Mouse (Mus musculus): Measurements from ENCODE around the gene Cxcr5. TPM values are rescaled to one million over a fixed set of nuclear protein-coding genes. Genes with fewer than 3 reads are reported as not detected.
A peak's percentile ranks its signal among the peaks of the same experiment; 100 is the strongest.

Gene Cxcr5
- polyA plus RNA-seq, 1 experiment, result not detected

GRCm38 (mm10) chr9:44602766-44603165, 41.1 kb upstream of the Cxcr5 start:
- WGBS, result 65% methylated on average over 6 of the region's 6 CpGs
- 0 out of 2 replicates have a peak overlapping the region, but pooled peaks have one; percentile 7 for H3K27ac ChIP-seq (ENCODE audit: insufficient read depth, low read depth, low read length)
- peaks cover 13% of the 10 kb centered on the region for H3K4me1 ChIP-seq (ENCODE audit: control insufficient read depth, insufficient read depth, low read length)
- no peak overlapping the region for H3K4me3 ChIP-seq (ENCODE audit: insufficient read depth, low read depth, low read length)
- no peak for TF ChIP-seq POLR2A (IDR thresholded peaks at IDR 0.05; ENCODE audit: insufficient read depth, low read depth, low read length)
- TF ChIP-seq CTCF (IDR thresholded peaks at IDR 0.05; ENCODE audit: insufficient read depth, low read depth, low read length), result no peak

DNA sequence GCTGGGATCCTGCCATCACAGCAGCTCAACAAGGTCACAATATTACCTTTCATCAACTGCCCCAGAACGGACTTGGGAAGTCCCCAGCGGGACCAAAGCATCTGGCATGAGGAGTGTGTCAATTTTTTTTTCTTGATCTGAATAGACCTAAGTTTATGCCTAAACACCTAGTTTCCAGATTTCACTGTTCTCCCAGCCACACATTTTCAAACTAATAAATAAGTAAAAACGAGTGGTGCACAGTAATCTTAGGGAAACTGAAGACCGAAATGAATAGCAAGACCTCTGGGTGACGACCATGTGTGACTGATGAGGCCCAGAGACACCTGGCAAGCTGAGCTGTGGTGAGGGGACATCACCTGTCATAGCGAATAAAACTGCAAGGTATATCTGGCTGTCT, 39.1 kb upstream of the Cxcr5 start:
- H3K27ac ChIP-seq (ENCODE audit: insufficient read depth, low read depth, low read length), result no peak overlapping the region
- WGBS, result 84% methylated on average over 6 of the region's 6 CpGs
- TF ChIP-seq CTCF (IDR thresholded peaks at IDR 0.05; ENCODE audit: insufficient read depth, low read depth, low read length) (no peak), POLR2A (IDR thresholded peaks at IDR 0.05; ENCODE audit: insufficient read depth, low read depth, low read length) (no peak)
- no peak overlapping the region for H3K4me3 ChIP-seq (ENCODE audit: insufficient read depth, low read depth, low read length)
- peaks cover 10% of the 10 kb centered on the region for H3K4me1 ChIP-seq (ENCODE audit: control insufficient read depth, insufficient read depth, low read length)

- 27% methylated on average over 6 of the region's 6 CpGs for WGBS
- Histone ChIP-seq H3K4me3 (ENCODE audit: insufficient read depth, low read depth, low read length) (no peak overlapping the region), H3K27ac (ENCODE audit: insufficient read depth, low read depth, low read length) (no peak overlapping the region), H3K4me1 (ENCODE audit: control insufficient read depth, insufficient read depth, low read length) (peaks cover 10% of the 10 kb centered on the region)
- TF ChIP-seq CTCF (IDR thresholded peaks at IDR 0.05; ENCODE audit: insufficient read depth, low read depth, low read length) (no peak), POLR2A (IDR thresholded peaks at IDR 0.05; ENCODE audit: insufficient read depth, low read depth, low read length) (no peak)
Measured at GRCm38 (mm10) chr9:44599616-44600015, 37.9 kb upstream of the Cxcr5 start.

GRCm38 (mm10) chr9:44598899-44599495, 37.3 kb upstream of the Cxcr5 start:
- Histone ChIP-seq H3K27ac (ENCODE audit: insufficient read depth, low read depth, low read length) (no peak overlapping the region), H3K4me3 (ENCODE audit: insufficient read depth, low read depth, low read length) (no peak overlapping the region), H3K4me1 (ENCODE audit: control insufficient read depth, insufficient read depth, low read length) (peaks cover 10% of the 10 kb centered on the region)
- WGBS, result 9% methylated on average over 18 of the region's 18 CpGs
- TF ChIP-seq CTCF (IDR thresholded peaks at IDR 0.05; ENCODE audit: insufficient read depth, low read depth, low read length) (no peak), POLR2A (IDR thresholded peaks at IDR 0.05; ENCODE audit: insufficient read depth, low read depth, low read length) (no peak)

DNA sequence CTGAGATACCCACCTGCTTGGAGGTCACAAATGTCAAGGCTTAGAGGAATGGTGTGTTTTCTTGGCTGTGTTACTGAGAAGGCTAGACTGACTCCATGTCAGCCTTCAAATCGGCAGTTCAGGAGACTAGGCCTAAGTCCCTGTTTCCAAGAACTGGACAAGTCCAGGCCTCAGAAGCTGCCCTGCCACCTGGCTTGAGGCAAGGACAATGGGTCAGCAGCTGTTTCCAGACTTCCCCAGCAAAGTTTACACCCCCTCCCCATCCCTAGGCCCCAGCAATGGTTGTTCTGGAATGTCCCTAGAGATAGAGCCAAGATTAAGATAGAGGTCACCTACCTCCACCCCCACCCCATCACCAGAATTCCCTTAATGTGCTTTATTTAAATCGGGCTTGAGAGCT, 36.1 kb upstream of the Cxcr5 start:
- Histone ChIP-seq H3K27ac (ENCODE audit: insufficient read depth, low read depth, low read length) (no peak overlapping the region), H3K4me3 (ENCODE audit: insufficient read depth, low read depth, low read length) (no peak overlapping the region), H3K4me1 (ENCODE audit: control insufficient read depth, insufficient read depth, low read length) (peaks cover 10% of the 10 kb centered on the region)
- WGBS, result 95% methylated on average over 2 of the region's 2 CpGs
- TF ChIP-seq CTCF (IDR thresholded peaks at IDR 0.05; ENCODE audit: insufficient read depth, low read depth, low read length) (no peak), POLR2A (IDR thresholded peaks at IDR 0.05; ENCODE audit: insufficient read depth, low read depth, low read length) (no peak)

DNA sequence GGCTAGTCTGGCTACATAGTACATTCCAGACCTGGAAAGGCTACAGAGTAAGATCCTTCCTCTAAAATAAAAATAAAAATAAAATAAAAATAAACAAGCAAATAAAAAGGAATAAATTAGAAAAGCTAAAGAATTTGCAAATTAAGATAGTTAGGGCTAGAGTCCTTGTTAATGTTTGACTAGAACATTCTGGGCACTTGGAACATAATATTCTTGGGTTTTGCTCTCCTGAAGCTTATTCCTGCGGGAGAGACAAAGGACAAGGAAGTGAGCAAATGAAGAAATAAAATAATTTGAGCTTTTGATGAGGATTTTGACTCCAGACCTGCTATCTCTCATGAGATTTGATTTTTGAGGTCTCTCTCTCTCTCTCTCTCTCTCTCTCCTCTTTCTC, 33.9 kb upstream of the Cxcr5 start:
- no peak overlapping the region for H3K27ac ChIP-seq (ENCODE audit: insufficient read depth, low read depth, low read length)
- no peak overlapping the region for H3K4me3 ChIP-seq (ENCODE audit: insufficient read depth, low read depth, low read length)
- peaks cover 10% of the 10 kb centered on the region for H3K4me1 ChIP-seq (ENCODE audit: control insufficient read depth, insufficient read depth, low read length)
- TF ChIP-seq POLR2A (IDR thresholded peaks at IDR 0.05; ENCODE audit: insufficient read depth, low read depth, low read length), result no peak
- no peak for TF ChIP-seq CTCF (IDR thresholded peaks at IDR 0.05; ENCODE audit: insufficient read depth, low read depth, low read length)
- 97% methylated on average over 1 of the region's 1 CpGs for WGBS

DNA sequence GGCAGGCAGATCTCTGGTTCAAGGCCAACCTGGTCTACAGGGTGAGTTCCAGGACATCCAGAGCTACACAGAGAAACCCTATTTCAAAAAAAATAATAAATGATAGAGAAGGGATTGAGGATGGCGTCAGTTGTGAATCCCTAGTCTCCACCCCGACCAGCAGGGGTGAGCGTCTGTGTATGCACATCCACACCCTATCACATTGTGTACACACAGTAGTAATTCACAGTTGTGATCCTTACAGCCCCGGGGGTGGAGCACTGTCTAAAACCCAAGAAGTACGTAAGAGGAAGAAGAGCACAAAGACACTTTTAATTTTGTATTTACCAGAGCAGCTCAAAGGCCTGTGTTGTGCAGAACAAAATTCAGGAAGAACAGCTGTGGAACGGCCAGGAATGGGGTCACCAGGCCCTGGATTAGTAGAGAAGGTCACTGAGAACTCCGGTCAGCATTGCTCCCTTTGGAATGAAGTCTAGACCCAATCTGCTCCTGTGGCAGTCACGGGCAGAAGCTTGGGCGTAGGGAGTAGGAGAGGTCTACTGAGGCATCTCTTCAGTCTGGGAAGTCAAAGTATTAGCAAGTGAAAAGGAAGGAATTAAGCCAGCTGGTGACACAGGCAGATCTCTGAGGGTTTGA, 33.3 kb upstream of the Cxcr5 start:
- Histone ChIP-seq H3K27ac (ENCODE audit: insufficient read depth, low read depth, low read length) (no peak overlapping the region), H3K4me3 (ENCODE audit: insufficient read depth, low read depth, low read length) (no peak overlapping the region), H3K4me1 (ENCODE audit: control insufficient read depth, insufficient read depth, low read length) (peaks cover 8% of the 10 kb centered on the region)
- TF ChIP-seq CTCF (IDR thresholded peaks at IDR 0.05; ENCODE audit: insufficient read depth, low read depth, low read length) (no peak), POLR2A (IDR thresholded peaks at IDR 0.05; ENCODE audit: insufficient read depth, low read depth, low read length) (no peak)
- 75% methylated on average over 9 of the region's 9 CpGs for whole genome bisulfite sequencing

GRCm38 (mm10) chr9:44593886-44594285, 32.2 kb upstream of the Cxcr5 start:
- H3K4me1 ChIP-seq (ENCODE audit: control insufficient read depth, insufficient read depth, low read length), result peaks cover 2% of the 10 kb centered on the region
- TF ChIP-seq POLR2A (IDR thresholded peaks at IDR 0.05; ENCODE audit: insufficient read depth, low read depth, low read length) (no peak), CTCF (IDR thresholded peaks at IDR 0.05; ENCODE audit: insufficient read depth, low read depth, low read length) (no peak)
- H3K27ac ChIP-seq (ENCODE audit: insufficient read depth, low read depth, low read length), result no peak overlapping the region
- H3K4me3 ChIP-seq (ENCODE audit: insufficient read depth, low read depth, low read length), result no peak overlapping the region
- 78% methylated on average over 4 of the region's 4 CpGs for WGBS

DNA sequence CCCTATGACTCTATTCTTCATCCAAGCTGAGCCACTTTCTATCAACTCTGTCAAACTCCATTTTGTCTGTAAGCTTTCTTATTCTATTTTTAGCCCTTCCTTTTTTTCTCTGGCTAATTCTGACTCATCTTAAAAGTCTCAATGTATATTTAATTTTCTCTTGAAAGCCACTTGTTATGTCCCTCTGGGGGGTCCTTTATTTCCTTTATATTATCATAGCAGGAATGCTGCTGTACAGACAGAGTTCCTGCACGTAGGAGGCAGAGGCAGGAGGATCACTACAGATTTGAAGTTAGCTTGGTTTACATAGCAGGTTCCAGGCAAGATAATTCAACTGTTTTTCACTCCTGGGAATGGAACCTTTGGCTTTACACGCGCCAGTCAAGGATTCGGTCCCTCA, 31.5 kb upstream of the Cxcr5 start:
- Histone ChIP-seq H3K4me1 (ENCODE audit: control insufficient read depth, insufficient read depth, low read length) (no peaks in the 10 kb centered on the region), H3K27ac (ENCODE audit: insufficient read depth, low read depth, low read length) (no peak overlapping the region), H3K4me3 (ENCODE audit: insufficient read depth, low read depth, low read length) (no peak overlapping the region)
- no peak for TF ChIP-seq POLR2A (IDR thresholded peaks at IDR 0.05; ENCODE audit: insufficient read depth, low read depth, low read length)
- no peak for TF ChIP-seq CTCF (IDR thresholded peaks at IDR 0.05; ENCODE audit: insufficient read depth, low read depth, low read length)
- WGBS, result 79% methylated on average over 4 of the region's 4 CpGs

Data from olfactory bulb, adult 2 months (tissue).